Mouse (Mus musculus) kidney, postnatal 4 days (tissue): ENCODE data around the gene Optn.
A peak's percentile ranks its signal among the peaks of the same experiment; 100 is the strongest.

Experiments used
- DNase-seq, 2 experiments: peaks; one replicate each; pipeline ENCODE4 v3.0.0; 2021; ENCODE audit warnings: mixed read lengths in 2 of 2

The Optn gene

GRCm38 (mm10) chr2:5027057-5027456 is 36.8 kb downstream of the Optn start:
- DNase-seq: no peak

GRCm38 (mm10) chr2:5025162-5025733 is 38.6 kb downstream of the Optn start:
- no peak for DNase-seq

- no peak for DNase-seq
Measured at GRCm38 (mm10) chr2:5023699-5024399, 40.0 kb downstream of the Optn start.

GRCm38 (mm10) chr2:5023275-5023674 is 40.6 kb downstream of the Optn start:
- no peak for DNase-seq

GRCm38 (mm10) chr2:5019708-5020107 is 44.1 kb downstream of the Optn start:
- no peak for DNase-seq

GRCm38 (mm10) chr2:5016922-5017321 is 46.9 kb downstream of the Optn start:
- DNase-seq: no peak

- no peak for DNase-seq
Measured at GRCm38 (mm10) chr2:5015527-5015926, 48.3 kb downstream of the Optn start.

GRCm38 (mm10) chr2:5014616-5015015 is 49.2 kb downstream of the Optn start:
- no peak for DNase-seq

GRCm38 (mm10) chr2:5012491-5013324 is 51.1 kb downstream of the Optn start, which contains the start of gene Mcm10:
Mcm10 (minus strand) TSS chr2:5012791.
- peak; percentile 95 for DNase-seq

GRCm38 (mm10) chr2:5011898-5012490 is 51.9 kb downstream of the Optn start:
- no peak for DNase-seq

GRCm38 (mm10) chr2:5007107-5007506 is 56.7 kb downstream of the Optn start:
- DNase-seq: no peak

GRCm38 (mm10) chr2:5001266-5001665 is 62.6 kb downstream of the Optn start:
- DNase-seq: no peak

GRCm38 (mm10) chr2:4998905-4999304 is 64.9 kb downstream of the Optn start:
- peak; percentile 21 to 35 for DNase-seq

- peak in 1 of 2 experiments; percentile 16 for DNase-seq
Measured at GRCm38 (mm10) chr2:4996421-4996824, 67.4 kb downstream of the Optn start.

- DNase-seq: no peak
Measured at GRCm38 (mm10) chr2:4995646-4996045, 68.2 kb downstream of the Optn start.

GRCm38 (mm10) chr2:4994436-4994835 is 69.4 kb downstream of the Optn start:
- no peak for DNase-seq

GRCm38 (mm10) chr2:4993584-4993983 is 70.3 kb downstream of the Optn start:
- no peak for DNase-seq

GRCm38 (mm10) chr2:4988826-4989424 is 74.9 kb downstream of the Optn start:
- peak; percentile 14 to 27 for DNase-seq

- no peak for DNase-seq
Measured at GRCm38 (mm10) chr2:4987388-4988180, 76.3 kb downstream of the Optn start.

- DNase-seq: no peak
Measured at GRCm38 (mm10) chr2:4986798-4987197, 77.1 kb downstream of the Optn start.

- no peak for DNase-seq
Measured at GRCm38 (mm10) chr2:4985000-4985399, 78.9 kb downstream of the Optn start.

GRCm38 (mm10) chr2:4983987-4984386 is 79.9 kb downstream of the Optn start:
- DNase-seq: no peak
